Mouse (Mus musculus): ENCODE results near the gene Lbr. TPM values are rescaled to one million over a fixed set of nuclear protein-coding genes. Genes with fewer than 3 reads are reported as not detected.

Lbr gene
- polyA plus RNA-seq, 1 experiment = 17.8 TPM

GRCm38 (mm10) chr1:181839746-181840366 lies 3.0 kb downstream of the Lbr start:
- Histone ChIP-seq H3K4me1 (ENCODE audit: control insufficient read depth, insufficient read depth, low read length) (peaks cover 2% of the 10 kb centered on the region; the same call in 1 of the 2 replicates), H3K27ac (ENCODE audit: insufficient read depth, low read length) (no peak overlapping the region), H3K27me3 (ENCODE audit: control insufficient read depth, insufficient read depth, low read length) (no peaks in the 10 kb centered on the region), H3K4me3 (replicated peaks; ENCODE audit: insufficient read depth, low read depth, low read length) (peak overlapping the region; percentile 5)
- 29% methylated on average over 6 of the region's 6 CpGs for WGBS
- TF ChIP-seq POLR2A (IDR thresholded peaks at IDR 0.05; ENCODE audit: borderline replicate concordance, insufficient read depth, low read length) (no peak), CTCF (IDR thresholded peaks at IDR 0.05; ENCODE audit: borderline replicate concordance, insufficient read depth, low read depth, low read length) (no peak)
- DNase-seq = no peak

GRCm38 (mm10) chr1:181838111-181838510 lies 4.7 kb downstream of the Lbr start:
- H3K27ac ChIP-seq (ENCODE audit: insufficient read depth, low read length) = no peak overlapping the region
- no peak for DNase-seq
- peaks cover 8% of the 10 kb centered on the region; the same call in 1 of the 2 replicates for H3K4me1 ChIP-seq (ENCODE audit: control insufficient read depth, insufficient read depth, low read length)
- TF ChIP-seq POLR2A (IDR thresholded peaks at IDR 0.05; ENCODE audit: borderline replicate concordance, insufficient read depth, low read length) = no peak
- TF ChIP-seq CTCF (IDR thresholded peaks at IDR 0.05; ENCODE audit: borderline replicate concordance, insufficient read depth, low read depth, low read length) = no peak
- 66% methylated on average over 5 of the region's 5 CpGs for WGBS
- no peaks in the 10 kb centered on the region for H3K27me3 ChIP-seq (ENCODE audit: control insufficient read depth, insufficient read depth, low read length)
- H3K4me3 ChIP-seq (replicated peaks; ENCODE audit: insufficient read depth, low read depth, low read length) = no peak overlapping the region

GRCm38 (mm10) chr1:181833143-181833542 lies 9.7 kb downstream of the Lbr start:
- Histone ChIP-seq H3K27me3 (ENCODE audit: control insufficient read depth, insufficient read depth, low read length) (no peaks in the 10 kb centered on the region), H3K4me3 (replicated peaks; ENCODE audit: insufficient read depth, low read depth, low read length) (no peak overlapping the region), H3K4me1 (ENCODE audit: control insufficient read depth, insufficient read depth, low read length) (peaks cover 19% of the 10 kb centered on the region), H3K27ac (ENCODE audit: insufficient read depth, low read length) (0 out of 2 replicates have a peak overlapping the region, but pooled peaks have one; percentile 0)
- 18% methylated on average over 6 of the region's 6 CpGs for whole genome bisulfite sequencing
- no peak for DNase-seq
- TF ChIP-seq CTCF (IDR thresholded peaks at IDR 0.05; ENCODE audit: borderline replicate concordance, insufficient read depth, low read depth, low read length) (no peak), POLR2A (IDR thresholded peaks at IDR 0.05; ENCODE audit: borderline replicate concordance, insufficient read depth, low read length) (no peak)

GRCm38 (mm10) chr1:181832720-181833119 lies 10.1 kb downstream of the Lbr start:
- H3K27ac ChIP-seq (ENCODE audit: insufficient read depth, low read length) = 0 out of 2 replicates have a peak overlapping the region, but pooled peaks have one; percentile 0
- TF ChIP-seq POLR2A (IDR thresholded peaks at IDR 0.05; ENCODE audit: borderline replicate concordance, insufficient read depth, low read length) = no peak
- peak; percentile 30; the same call in 1 of the 2 replicates for TF ChIP-seq CTCF (IDR thresholded peaks at IDR 0.05; ENCODE audit: borderline replicate concordance, insufficient read depth, low read depth, low read length)
- H3K4me1 ChIP-seq (ENCODE audit: control insufficient read depth, insufficient read depth, low read length) = peaks cover 18% of the 10 kb centered on the region
- no peak overlapping the region for H3K4me3 ChIP-seq (replicated peaks; ENCODE audit: insufficient read depth, low read depth, low read length)
- WGBS = 8% methylated on average over 5 of the region's 5 CpGs
- H3K27me3 ChIP-seq (ENCODE audit: control insufficient read depth, insufficient read depth, low read length) = no peaks in the 10 kb centered on the region
- peak; percentile 64 to 81 for DNase-seq

- TF ChIP-seq POLR2A (IDR thresholded peaks at IDR 0.05; ENCODE audit: borderline replicate concordance, insufficient read depth, low read length) (no peak), CTCF (IDR thresholded peaks at IDR 0.05; ENCODE audit: borderline replicate concordance, insufficient read depth, low read depth, low read length) (no peak)
- Histone ChIP-seq H3K4me1 (ENCODE audit: control insufficient read depth, insufficient read depth, low read length) (peaks cover 15% of the 10 kb centered on the region), H3K27ac (ENCODE audit: insufficient read depth, low read length) (no peak overlapping the region), H3K27me3 (ENCODE audit: control insufficient read depth, insufficient read depth, low read length) (no peaks in the 10 kb centered on the region), H3K4me3 (replicated peaks; ENCODE audit: insufficient read depth, low read depth, low read length) (no peak overlapping the region)
- no peak for DNase-seq
- 90% methylated on average over 5 of the region's 5 CpGs for WGBS
Observed at GRCm38 (mm10) chr1:181828365-181828764, 14.5 kb downstream of the Lbr start.

- no peak for TF ChIP-seq POLR2A (IDR thresholded peaks at IDR 0.05; ENCODE audit: borderline replicate concordance, insufficient read depth, low read length)
- no peak for TF ChIP-seq CTCF (IDR thresholded peaks at IDR 0.05; ENCODE audit: borderline replicate concordance, insufficient read depth, low read depth, low read length)
- WGBS = 88% methylated on average over 7 of the region's 7 CpGs
- Histone ChIP-seq H3K27me3 (ENCODE audit: control insufficient read depth, insufficient read depth, low read length) (no peaks in the 10 kb centered on the region), H3K4me1 (ENCODE audit: control insufficient read depth, insufficient read depth, low read length) (no peaks in the 10 kb centered on the region), H3K27ac (ENCODE audit: insufficient read depth, low read length) (no peak overlapping the region), H3K4me3 (replicated peaks; ENCODE audit: insufficient read depth, low read depth, low read length) (no peak overlapping the region)
- DNase-seq = no peak
Observed at GRCm38 (mm10) chr1:181826716-181827115, 16.1 kb downstream of the Lbr start.

GRCm38 (mm10) chr1:181811481-181812223 lies 31.2 kb downstream of the Lbr start:
- Histone ChIP-seq H3K27me3 (ENCODE audit: control insufficient read depth, insufficient read depth, low read length) (no peaks in the 10 kb centered on the region), H3K4me3 (replicated peaks; ENCODE audit: insufficient read depth, low read depth, low read length) (no peak overlapping the region), H3K27ac (ENCODE audit: insufficient read depth, low read length) (no peak overlapping the region), H3K4me1 (ENCODE audit: control insufficient read depth, insufficient read depth, low read length) (no peaks in the 10 kb centered on the region)
- WGBS = 52% methylated on average over 18 of the region's 18 CpGs
- DNase-seq = peak in 1 of 2 experiments; percentile 12
- TF ChIP-seq CTCF (IDR thresholded peaks at IDR 0.05; ENCODE audit: borderline replicate concordance, insufficient read depth, low read depth, low read length) = no peak
- no peak for TF ChIP-seq POLR2A (IDR thresholded peaks at IDR 0.05; ENCODE audit: borderline replicate concordance, insufficient read depth, low read length)

Data from cerebellum, adult 2 months (tissue).